Mouse (Mus musculus): Measurements from ENCODE around the gene Acod1. TPM values are rescaled to one million over a fixed set of nuclear protein-coding genes. Genes with fewer than 3 reads are reported as not detected.

The Acod1 gene
- polyA plus RNA-seq, 2 experiments from 2014 or later = 0.16 to 0.23 TPM

DNA sequence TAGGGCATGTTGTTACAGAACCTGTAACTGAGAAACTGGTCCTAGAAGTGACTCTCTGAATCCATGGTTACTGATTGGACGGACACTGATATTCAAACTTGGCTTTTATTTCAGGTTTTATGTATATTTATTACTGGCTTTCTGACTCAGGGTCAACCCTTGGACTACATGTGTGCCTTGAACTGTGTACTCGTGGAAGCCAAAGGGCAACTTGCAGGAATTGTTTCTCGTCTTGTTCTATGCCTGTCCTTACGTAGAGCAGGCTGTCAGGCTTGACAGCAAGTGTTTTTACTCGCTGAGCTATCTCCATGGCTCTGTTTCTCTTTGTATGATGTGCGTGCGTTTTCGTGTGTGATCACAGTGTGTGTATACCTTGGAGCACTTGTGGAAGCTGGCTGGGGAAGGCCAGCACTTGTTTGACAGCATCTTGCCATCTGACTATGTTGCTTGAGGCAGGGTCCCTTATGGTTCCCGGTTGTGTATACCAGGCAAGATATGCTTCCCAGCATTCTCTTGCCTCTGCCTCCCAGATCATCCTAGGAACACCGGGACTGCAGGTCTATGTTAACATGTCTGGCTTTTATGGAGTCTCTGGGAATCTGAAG lies 56.1 kb downstream of the Acod1 start:
- no peak for ATAC-seq

Other genes with a start within 250 kb of the Acod1 start
- gene Kctd12, start 64.3 kb upstream of the Acod1 start, polyA plus RNA-seq (2017; shearing (Covaris generic)) = 1 to 10 TPM; 1.0 to 1.6 TPM
- gene Cln5, start 23.2 kb downstream of the Acod1 start, polyA plus RNA-seq (2017; shearing (Covaris generic)) = 10 to 100 TPM; 16.4 to 19.2 TPM
- gene Fbxl3, start 52.6 kb downstream of the Acod1 start, polyA plus RNA-seq (2017; shearing (Covaris generic)) = 10 to 100 TPM; 29.5 to 34.3 TPM